Mouse (Mus musculus) liver, postnatal 0 days (tissue): ENCODE measurements around the gene Atad5.

Experiments used
- CTCF ChIP-seq: sonication (generic); IDR thresholded peaks from 2 replicates; pipeline ENCODE4 v1.5.1; 2016; ENCODE audit warnings: antibody characterized with exemption, low read depth
- EP300 ChIP-seq: IDR thresholded peaks from 2 replicates; pipeline ENCODE4 v1.6.1; 2016; ENCODE audit warnings: antibody characterized with exemption, low read depth, mild to moderate bottlenecking

- TF ChIP-seq CTCF, result no peak
- TF ChIP-seq EP300, result no peak
Measured at GRCm38 (mm10) chr11:80149412-80150023, 60.3 kb downstream of the Atad5 start.
